Mouse (Mus musculus) ovary, postnatal 10 days (tissue): ENCODE measurements around the gene Chrna7.

Experiments used
- DNase-seq: peaks from one replicate; pipeline ENCODE4 v3.0.0; 2022; ENCODE audit warnings: low spot score

Gene Chrna7

GRCm38 (mm10) chr7:63212084-63212723 is at the start of gene Chrna7:
TSS of gene Chrna7 (minus strand) at chr7:63212569.
- peak; percentile 35 for DNase-seq

GRCm38 (mm10) chr7:63249404-63249803 is 37.0 kb upstream of the Chrna7 start:
- no peak for DNase-seq

- no peak for DNase-seq
Measured at GRCm38 (mm10) chr7:63237852-63238516, 25.6 kb upstream of the Chrna7 start.

- no peak for DNase-seq
Measured at GRCm38 (mm10) chr7:63225066-63225780, 12.9 kb upstream of the Chrna7 start.

- DNase-seq, result no peak
Measured at GRCm38 (mm10) chr7:63211641-63212083, 707 bp downstream of the Chrna7 start.

- DNase-seq, result no peak
Measured at GRCm38 (mm10) chr7:63209501-63209900, 2.9 kb downstream of the Chrna7 start.

- no peak for DNase-seq
Measured at GRCm38 (mm10) chr7:63207137-63207536, 5.2 kb downstream of the Chrna7 start.

GRCm38 (mm10) chr7:63195560-63195959 is 16.8 kb downstream of the Chrna7 start:
- DNase-seq, result no peak

GRCm38 (mm10) chr7:63189647-63190534 is 22.5 kb downstream of the Chrna7 start:
- DNase-seq, result no peak

- no peak for DNase-seq
Measured at GRCm38 (mm10) chr7:63170063-63170787, 42.1 kb downstream of the Chrna7 start.

GRCm38 (mm10) chr7:63164617-63165016 is 47.8 kb downstream of the Chrna7 start:
- no peak for DNase-seq

GRCm38 (mm10) chr7:63162272-63162864 is 50.0 kb downstream of the Chrna7 start:
- DNase-seq, result no peak

- no peak for DNase-seq
Measured at GRCm38 (mm10) chr7:63153239-63153638, 59.1 kb downstream of the Chrna7 start.

GRCm38 (mm10) chr7:63148740-63149139 is 63.6 kb downstream of the Chrna7 start:
- no peak for DNase-seq

- no peak for DNase-seq
Measured at GRCm38 (mm10) chr7:63148321-63148720, 64.0 kb downstream of the Chrna7 start.

- DNase-seq, result no peak
Measured at GRCm38 (mm10) chr7:63122547-63122946, 89.8 kb downstream of the Chrna7 start.

- no peak for DNase-seq
Measured at GRCm38 (mm10) chr7:63113671-63114070, 98.7 kb downstream of the Chrna7 start.

- no peak for DNase-seq
Measured at GRCm38 (mm10) chr7:63113252-63113651, 99.1 kb downstream of the Chrna7 start.

- no peak for DNase-seq
Measured at GRCm38 (mm10) chr7:63109348-63109747, 103.0 kb downstream of the Chrna7 start.

- no peak for DNase-seq
Measured at GRCm38 (mm10) chr7:63085954-63086353, 126.4 kb downstream of the Chrna7 start.
